Mouse (Mus musculus) spleen, adult 2 months (tissue): ENCODE results near the gene Gsap. TPM values are rescaled to one million over a fixed set of nuclear protein-coding genes. Genes with fewer than 3 reads are reported as not detected.
"Not testable (repeated sequence)": the region's sequence is repeated elsewhere in the genome, so short reads cannot be mapped to it uniquely, and the experiment has no call there.

Experiments used
- DNase-seq, 2 experiments: peaks; one replicate each; pipeline versions ENCODE4 v3.0.0 to v3.0.0-alpha.2; 2012 to 2021; ENCODE audit warnings: low spot score in 2 of 2, low read depth in 1 of 2
- H3K27ac ChIP-seq: fragments of 200-500 bp; 2 replicates; pipeline ENCODE4 v1.5.1; 2012; ENCODE audit warnings: low read length, inconsistent platforms; ENCODE audit not compliant: insufficient read depth
- H3K27me3 ChIP-seq: fragments of 200-500 bp; 2 replicates; pipeline ENCODE4 v1.6.1; 2012; ENCODE audit warnings: mild to moderate bottlenecking, moderate library complexity, low read length, inconsistent platforms; ENCODE audit not compliant: control insufficient read depth, insufficient read depth
- H3K36me3 ChIP-seq: fragments of 200-500 bp; 2 replicates; pipeline ENCODE4 v1.6.1; 2012; ENCODE audit warnings: mild to moderate bottlenecking, low read length, inconsistent platforms; ENCODE audit not compliant: control insufficient read depth, insufficient read depth
- H3K4me1 ChIP-seq: fragments of 200-500 bp; 2 replicates; pipeline ENCODE4 v1.6.1; 2011; ENCODE audit warnings: inconsistent platforms; ENCODE audit not compliant: control insufficient read depth, insufficient read depth, insufficient read length
- H3K4me3 ChIP-seq: fragments of 200-500 bp; 2 replicates; pipeline ENCODE4 v1.5.1; 2011; ENCODE audit warnings: mild to moderate bottlenecking, inconsistent platforms; ENCODE audit not compliant: insufficient read depth, insufficient read length; ENCODE audit errors: extremely low read depth
- CTCF ChIP-seq: fragments of 200-500 bp; IDR thresholded peaks from 2 replicates; pipeline ENCODE4 v1.5.1; 2011; ENCODE audit warnings: mild to moderate bottlenecking, inconsistent platforms; ENCODE audit not compliant: insufficient read depth, insufficient read length, insufficient replicate concordance; ENCODE audit errors: extremely low read depth
- POLR2A ChIP-seq: fragments of 200-500 bp; IDR thresholded peaks from 2 replicates; pipeline ENCODE4 v1.6.1; 2011; ENCODE audit warnings: low read depth, low read length, inconsistent platforms
- WGBS: fragments of 180-500 bp; shearing (Covaris S2); methylation state at CpG from one replicate; pipeline ENCODE4 v1.1.7; 2018; 5-methylcytosine and 5-hydroxymethylcytosine counted together
- polyA plus RNA-seq: library from polyadenylated mRNA; depleted of rRNA; stranded (reverse); fragments of >200 nt; gene quantifications from 2 replicates; pipeline ENCODE4 v1.2.3, GENCODE M21; 2012

Gene Gsap
- polyA plus RNA-seq, 1 experiment = 7.9 TPM

GRCm38 (mm10) chr5:21329672-21330665 lies 143.9 kb downstream of the Gsap start:
- H3K4me3 ChIP-seq = no peak overlapping the region
- no peaks in the 10 kb centered on the region for H3K36me3 ChIP-seq
- WGBS = 81% methylated on average over 11 of the region's 11 CpGs
- no peaks in the 10 kb centered on the region for H3K27me3 ChIP-seq
- H3K27ac ChIP-seq = no peak overlapping the region
- TF ChIP-seq POLR2A = no peak
- TF ChIP-seq CTCF = no peak
- H3K4me1 ChIP-seq = peaks cover 4% of the 10 kb centered on the region; the same call in 1 of the 2 replicates
- DNase-seq = no peak

DNA sequence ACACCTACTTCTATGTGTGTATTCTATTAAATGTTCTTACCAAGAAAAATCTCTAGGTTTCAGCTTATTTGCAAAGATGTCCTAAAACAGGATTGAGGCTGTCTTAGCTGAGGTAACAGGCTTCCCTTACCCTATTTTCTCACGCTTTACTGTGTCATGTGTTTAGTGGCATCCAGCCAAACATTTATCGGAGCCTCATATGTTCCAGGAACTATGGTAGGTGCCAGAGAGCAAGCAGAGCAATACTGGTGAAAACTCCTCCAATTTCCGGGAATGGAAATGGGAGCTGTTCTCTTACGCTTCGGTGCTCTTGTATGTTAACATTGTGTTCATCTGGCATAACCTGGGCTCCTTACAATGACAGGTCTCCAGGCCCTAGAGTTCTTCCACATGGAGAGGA lies 145.6 kb downstream of the Gsap start:
- Histone ChIP-seq H3K4me3 (no peak overlapping the region), H3K4me1 (peaks cover 4% of the 10 kb centered on the region; the same call in 1 of the 2 replicates), H3K36me3 (no peaks in the 10 kb centered on the region), H3K27me3 (no peaks in the 10 kb centered on the region), H3K27ac (no peak overlapping the region)
- TF ChIP-seq CTCF = no peak
- WGBS = 72% methylated on average over 5 of the region's 5 CpGs
- DNase-seq = no peak

GRCm38 (mm10) chr5:21332119-21332518 lies 146.1 kb downstream of the Gsap start:
- 16% methylated on average over 1 of the region's 1 CpGs for WGBS
- Histone ChIP-seq H3K4me1 (peaks cover 4% of the 10 kb centered on the region; the same call in 1 of the 2 replicates), H3K27me3 (no peaks in the 10 kb centered on the region), H3K27ac (no peak overlapping the region), H3K36me3 (no peaks in the 10 kb centered on the region), H3K4me3 (no peak overlapping the region)
- TF ChIP-seq CTCF (no peak), POLR2A (no peak)
- no peak for DNase-seq

DNA sequence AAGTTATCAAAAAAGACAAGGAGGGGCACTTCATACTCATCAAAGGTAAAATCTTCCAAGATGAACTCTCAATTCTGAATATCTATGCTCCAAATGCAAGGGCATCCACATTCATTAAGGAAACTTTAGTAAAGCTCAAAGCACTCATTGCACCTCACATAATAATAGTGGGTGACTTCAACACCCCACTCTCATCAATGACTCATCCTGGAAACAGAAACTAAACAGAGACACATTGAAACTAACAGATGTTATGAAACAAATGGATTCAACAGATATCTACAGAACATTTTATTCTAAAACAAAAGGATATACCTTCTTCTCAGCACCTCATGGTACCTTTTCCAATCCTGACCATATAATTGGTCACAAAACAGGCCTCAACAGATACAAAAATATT lies 156.2 kb downstream of the Gsap start:
- H3K27me3 ChIP-seq, DNase-seq, H3K4me3 ChIP-seq, H3K4me1 ChIP-seq, H3K27ac ChIP-seq, H3K36me3 ChIP-seq: not testable (repeated sequence)

DNA sequence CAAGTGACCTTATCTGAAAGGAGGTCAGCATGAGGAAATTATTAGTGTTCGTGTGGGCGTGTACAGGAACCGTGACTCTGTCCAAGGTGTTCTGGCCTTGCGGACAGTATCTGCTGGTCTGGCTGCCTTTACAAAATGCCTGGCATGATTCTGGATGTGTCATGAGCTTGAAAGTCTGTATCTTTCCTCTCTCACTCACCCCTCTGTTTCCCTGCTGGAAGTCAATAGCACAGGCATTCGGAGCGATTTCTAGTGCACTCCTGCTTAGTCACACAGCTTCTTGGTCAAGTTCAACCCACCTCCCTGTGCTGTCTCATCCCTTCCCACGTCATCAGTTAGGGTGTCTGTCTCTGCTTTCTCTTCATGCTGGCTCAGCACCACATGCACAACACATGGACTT lies 162.3 kb downstream of the Gsap start:
- no peaks in the 10 kb centered on the region for H3K27me3 ChIP-seq
- no peaks in the 10 kb centered on the region for H3K4me1 ChIP-seq
- no peak overlapping the region for H3K4me3 ChIP-seq
- no peak overlapping the region for H3K27ac ChIP-seq
- TF ChIP-seq CTCF (no peak), POLR2A (no peak)
- no peaks in the 10 kb centered on the region for H3K36me3 ChIP-seq
- WGBS = 83% methylated on average over 7 of the region's 7 CpGs
- DNase-seq = no peak

GRCm38 (mm10) chr5:21351678-21352077 lies 165.6 kb downstream of the Gsap start:
- H3K36me3 ChIP-seq = no peaks in the 10 kb centered on the region
- H3K27me3 ChIP-seq = no peaks in the 10 kb centered on the region
- TF ChIP-seq CTCF = no peak
- TF ChIP-seq POLR2A = no peak
- H3K27ac ChIP-seq = no peak overlapping the region
- DNase-seq = no peak
- no peak overlapping the region for H3K4me3 ChIP-seq
- H3K4me1 ChIP-seq = peaks cover 10% of the 10 kb centered on the region; the same call in 1 of the 2 replicates

- peaks cover 12% of the 10 kb centered on the region; the same call in 1 of the 2 replicates for H3K4me1 ChIP-seq
- no peak for DNase-seq
- H3K4me3 ChIP-seq = no peak overlapping the region
- TF ChIP-seq CTCF (no peak), POLR2A (no peak)
- H3K27ac ChIP-seq = no peak overlapping the region
- H3K36me3 ChIP-seq = no peaks in the 10 kb centered on the region
- WGBS = 78% methylated on average over 3 of the region's 3 CpGs
- H3K27me3 ChIP-seq = no peaks in the 10 kb centered on the region
These were observed 172.6 kb downstream of the Gsap start for GRCm38 (mm10) chr5:21358648-21359047.
